Mouse (Mus musculus) midbrain, embryonic 11.5 days (tissue): ENCODE results near the gene Gsg1. TPM values are rescaled to one million over a fixed set of nuclear protein-coding genes. Genes with fewer than 3 reads are reported as not detected.
A peak's percentile ranks its signal among the peaks of the same experiment; 100 is the strongest.

Experiments
- ATAC-seq: fragments of 200-750 bp; cut with Nextera tagmentation; 2 replicates; pipeline ENCODE4 v1.8.0; 2017; ENCODE audit warnings: moderate TSS enrichment, moderate library complexity; ENCODE audit not compliant: low FRiP score
- DNase-seq: peaks from one replicate; pipeline ENCODE4 v3.0.0; 2015; ENCODE audit warnings: low spot score; ENCODE audit errors: missing footprints
- H3K27ac ChIP-seq: fragments of 300-500 bp; sonication (generic); 2 replicates; pipeline ENCODE4 v1.5.1; 2014; ENCODE audit warnings: low read depth, low read length
- H3K27me3 ChIP-seq: fragments of 300-500 bp; sonication (generic); 2 replicates; pipeline ENCODE4 v1.6.1; 2014; ENCODE audit warnings: mild to moderate bottlenecking, low read length, moderate library complexity, mixed read lengths; ENCODE audit not compliant: control insufficient read depth, insufficient read depth
- H3K36me3 ChIP-seq: fragments of 300-500 bp; sonication (generic); 2 replicates; pipeline ENCODE4 v1.6.1; 2014; ENCODE audit warnings: mild to moderate bottlenecking, low read length, moderate library complexity, mixed read lengths; ENCODE audit not compliant: control insufficient read depth, insufficient read depth
- H3K4me1 ChIP-seq: fragments of 300-500 bp; sonication (generic); 2 replicates; pipeline ENCODE4 v1.6.1; 2014; ENCODE audit warnings: low read length; ENCODE audit not compliant: control insufficient read depth, insufficient read depth
- H3K4me2 ChIP-seq: fragments of 300-500 bp; sonication (generic); 2 replicates; pipeline ENCODE4 v1.6.1; 2014; ENCODE audit warnings: mild to moderate bottlenecking, moderate library complexity
- H3K4me3 ChIP-seq: fragments of 300-500 bp; sonication (generic); 2 replicates; pipeline ENCODE4 v1.5.1; 2014; ENCODE audit warnings: low read depth, low read length
- H3K9ac ChIP-seq: fragments of 300-500 bp; sonication (generic); 2 replicates; pipeline ENCODE4 v1.6.1; 2014; ENCODE audit warnings: low read length
- H3K9me3 ChIP-seq: fragments of 300-500 bp; sonication (generic); 2 replicates; pipeline ENCODE4 v1.6.1; 2016; ENCODE audit warnings: low read length; ENCODE audit not compliant: control insufficient read depth
- WGBS: fragments of 180-500 bp; shearing (Covaris S2); extraction: QIAGEN DNeasy Blood & Tissue Kit; methylation state at CpG from one replicate; pipeline ENCODE4 v1.1.7; 2014; 5-methylcytosine and 5-hydroxymethylcytosine counted together
- polyA plus RNA-seq: library from polyadenylated mRNA; unstranded; fragments of >200 nt; fragmentation: Nextera tagmentation; extraction: Ambion mirVana; gene quantifications from 2 replicates; pipeline ENCODE4 v1.2.1, GENCODE M21; 2014

The Gsg1 gene
- polyA plus RNA-seq, 1 experiment from 2014 or later = 0.16 TPM

DNA sequence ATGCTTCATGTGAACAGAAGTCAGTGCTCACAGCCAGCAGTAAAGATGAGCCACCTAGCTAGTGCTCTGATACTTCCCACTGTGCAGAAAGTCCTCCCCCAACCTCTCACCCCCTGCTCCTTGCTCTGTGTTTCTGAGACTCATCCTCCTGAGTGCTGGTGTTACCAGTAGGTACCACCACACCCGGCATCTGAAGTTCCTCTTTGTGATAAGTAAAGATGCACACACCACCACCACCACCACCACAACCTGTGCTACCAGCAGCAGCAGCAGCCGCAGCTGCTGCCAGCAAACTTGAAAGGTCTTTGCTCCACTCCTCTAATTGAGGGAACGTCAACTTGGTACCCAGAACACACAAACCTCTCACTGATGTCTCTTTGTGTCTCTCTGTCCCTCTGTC lies 13.1 kb upstream of the Gsg1 start:
- Histone ChIP-seq H3K27me3 (no peaks in the 10 kb centered on the region), H3K9ac (no peak overlapping the region), H3K27ac (no peak overlapping the region), H3K4me3 (no peak overlapping the region), H3K4me1 (0 out of 2 replicates have a peak, but pooled peaks cover 2% of the 10 kb centered on the region), H3K4me2 (no peak overlapping the region), H3K9me3 (no peaks in the 10 kb centered on the region; the same call in 1 of the 2 replicates), H3K36me3 (no peaks in the 10 kb centered on the region)
- ATAC-seq (no peak), DNase-seq (no peak)
- 91% methylated on average over 3 of the region's 3 CpGs for WGBS

DNA sequence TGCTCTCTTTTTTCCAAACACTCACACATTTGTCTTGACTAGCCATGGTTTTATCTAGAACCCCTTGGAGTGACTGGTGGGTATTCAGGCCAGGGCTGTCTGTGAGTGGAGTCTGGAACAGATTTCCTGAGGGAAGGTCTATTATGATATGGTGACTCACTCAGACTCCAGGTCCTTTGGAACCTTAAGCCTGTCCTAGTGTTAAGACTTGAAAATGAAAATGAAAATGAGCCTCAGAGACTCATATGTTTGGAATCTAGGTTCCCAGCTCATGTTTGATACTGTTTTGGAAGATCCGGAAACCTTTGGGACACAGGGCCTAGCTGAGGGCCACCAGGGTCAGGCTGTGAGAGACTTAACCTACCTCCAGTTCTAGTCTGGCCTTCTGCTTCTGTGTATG lies 11.9 kb upstream of the Gsg1 start:
- Histone ChIP-seq H3K27ac (no peak overlapping the region), H3K27me3 (no peaks in the 10 kb centered on the region), H3K4me2 (no peak overlapping the region), H3K9me3 (no peaks in the 10 kb centered on the region; the same call in 1 of the 2 replicates), H3K4me1 (0 out of 2 replicates have a peak, but pooled peaks cover 2% of the 10 kb centered on the region), H3K4me3 (no peak overlapping the region), H3K36me3 (no peaks in the 10 kb centered on the region), H3K9ac (no peak overlapping the region)
- ATAC-seq = no peak
- DNase-seq = no peak
- 93% methylated on average over 1 of the region's 1 CpGs for WGBS

DNA sequence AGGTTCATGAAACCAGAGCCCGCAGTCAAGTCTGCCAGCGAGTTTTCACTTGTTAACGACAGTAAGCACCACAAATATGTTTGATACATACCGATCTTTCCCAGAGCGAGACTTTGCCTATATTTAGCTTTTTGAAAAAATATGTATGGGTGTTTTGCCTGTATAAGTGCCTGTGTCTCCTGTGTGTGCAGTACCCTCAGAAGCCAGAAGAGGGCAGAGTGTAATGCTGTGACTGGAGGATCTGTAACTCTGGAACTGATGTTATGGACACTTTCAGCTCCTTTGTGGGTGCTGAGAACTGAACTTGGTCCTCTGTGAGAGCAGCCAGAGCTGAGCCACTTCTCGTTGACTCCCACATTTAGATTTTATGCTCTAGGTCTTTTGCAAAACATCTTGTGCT lies 10.0 kb upstream of the Gsg1 start:
- Histone ChIP-seq H3K27ac (no peak overlapping the region), H3K4me3 (no peak overlapping the region), H3K9me3 (no peaks in the 10 kb centered on the region; the same call in 1 of the 2 replicates), H3K27me3 (no peaks in the 10 kb centered on the region), H3K4me2 (no peak overlapping the region), H3K36me3 (no peaks in the 10 kb centered on the region), H3K4me1 (no peaks in the 10 kb centered on the region), H3K9ac (no peak overlapping the region)
- 94% methylated on average over 6 of the region's 6 CpGs for WGBS
- DNase-seq (no peak), ATAC-seq (no peak)

DNA sequence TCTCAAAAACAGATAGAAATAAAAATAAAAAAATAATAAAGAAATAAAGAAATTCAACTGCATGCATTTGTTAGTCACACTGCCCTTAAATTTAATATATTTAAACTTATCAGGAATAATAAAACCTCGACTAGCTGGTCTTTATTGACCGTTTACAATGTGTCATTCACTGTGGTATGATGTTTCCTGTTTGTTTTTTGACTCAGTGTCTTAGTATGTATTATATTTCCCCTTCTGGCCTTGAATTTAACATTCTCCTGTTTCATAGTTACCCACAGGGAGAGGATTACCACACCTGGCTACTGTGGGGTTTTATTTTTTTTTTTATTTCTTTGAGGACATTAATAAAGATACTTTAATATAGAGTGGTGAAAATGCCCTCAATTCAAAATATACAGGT lies 8.4 kb upstream of the Gsg1 start:
- 79% methylated on average over 2 of the region's 2 CpGs for WGBS
- no peak overlapping the region for H3K27ac ChIP-seq
- H3K27me3 ChIP-seq = no peaks in the 10 kb centered on the region
- no peak overlapping the region for H3K4me2 ChIP-seq
- ATAC-seq (no peak), DNase-seq (no peak)
- H3K4me1 ChIP-seq = no peaks in the 10 kb centered on the region
- no peak overlapping the region for H3K9ac ChIP-seq
- H3K36me3 ChIP-seq = no peaks in the 10 kb centered on the region
- no peak overlapping the region for H3K4me3 ChIP-seq
- no peaks in the 10 kb centered on the region; the same call in 1 of the 2 replicates for H3K9me3 ChIP-seq

DNA sequence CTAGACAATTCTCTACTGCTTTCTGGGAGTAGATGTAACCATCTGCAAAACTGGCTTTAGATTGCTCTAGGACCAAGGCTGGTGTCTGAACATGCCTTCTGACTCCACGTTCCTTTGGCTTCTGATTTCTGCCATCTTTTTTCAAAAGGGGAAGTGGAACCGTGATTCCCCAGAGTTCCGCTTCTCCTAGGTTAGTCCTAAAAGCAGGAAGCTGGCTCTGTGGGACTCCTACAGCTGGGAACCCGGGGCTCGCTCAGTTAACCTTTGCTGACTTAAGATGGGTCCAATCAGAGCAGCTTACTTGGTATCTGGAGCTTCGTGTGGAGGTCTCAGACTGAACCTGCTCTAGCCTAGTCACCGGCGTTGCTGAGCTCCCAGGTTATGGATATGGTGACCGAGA lies 7.0 kb upstream of the Gsg1 start:
- 95% methylated on average over 9 of the region's 9 CpGs for WGBS
- Histone ChIP-seq H3K4me3 (no peak overlapping the region), H3K9ac (no peak overlapping the region), H3K4me1 (no peaks in the 10 kb centered on the region), H3K27ac (no peak overlapping the region), H3K36me3 (no peaks in the 10 kb centered on the region), H3K27me3 (no peaks in the 10 kb centered on the region), H3K9me3 (no peaks in the 10 kb centered on the region; the same call in 1 of the 2 replicates), H3K4me2 (no peak overlapping the region)
- DNase-seq (no peak), ATAC-seq (no peak)

DNA sequence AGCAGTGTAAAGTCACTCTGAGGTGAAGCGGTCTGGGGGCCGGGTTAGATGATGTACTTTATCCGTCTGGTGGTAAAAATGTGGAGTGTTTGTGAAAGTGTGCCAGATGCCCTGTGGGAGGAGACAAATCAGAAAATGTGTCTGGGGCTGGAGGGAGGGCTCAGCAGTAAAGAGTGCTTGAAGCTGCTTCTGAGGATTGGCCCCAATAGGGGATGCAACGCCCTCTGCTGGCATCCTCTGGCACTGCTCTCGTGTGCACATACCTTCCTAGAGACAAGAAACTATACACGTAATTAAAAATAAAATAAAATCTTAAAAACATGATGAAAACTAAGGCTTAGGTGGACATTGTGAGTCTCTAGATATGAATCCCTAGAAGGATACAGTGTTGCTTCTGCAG lies 6.3 kb upstream of the Gsg1 start:
- no peaks in the 10 kb centered on the region for H3K36me3 ChIP-seq
- no peak overlapping the region for H3K4me3 ChIP-seq
- no peak overlapping the region for H3K9ac ChIP-seq
- ATAC-seq (no peak), DNase-seq (no peak)
- H3K4me1 ChIP-seq = no peaks in the 10 kb centered on the region
- no peaks in the 10 kb centered on the region; the same call in 1 of the 2 replicates for H3K9me3 ChIP-seq
- H3K4me2 ChIP-seq = no peak overlapping the region
- no peaks in the 10 kb centered on the region for H3K27me3 ChIP-seq
- 89% methylated on average over 6 of the region's 6 CpGs for WGBS
- H3K27ac ChIP-seq = no peak overlapping the region

DNA sequence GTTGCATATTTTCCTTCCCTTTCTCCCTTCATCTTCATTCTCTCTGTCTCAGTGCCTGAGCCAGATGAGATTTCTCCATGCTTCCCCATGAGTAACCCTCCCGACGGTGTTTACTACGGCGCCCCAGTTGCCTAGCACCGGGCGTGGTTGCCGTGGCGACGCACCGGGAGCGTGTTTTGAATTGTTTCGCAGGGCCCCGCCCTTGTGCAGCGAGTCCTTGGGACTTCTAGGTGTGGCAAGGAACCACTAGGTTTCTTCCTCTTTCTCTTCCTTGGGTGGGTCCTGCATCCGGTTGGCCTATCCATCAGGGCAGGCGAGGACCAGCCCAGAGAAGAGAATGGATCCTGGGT lies 1.4 kb downstream of the Gsg1 start:
- peak; percentile 92 for ATAC-seq
- H3K4me2 ChIP-seq = peak overlapping the region; percentile 43
- no peak overlapping the region; the same call in 1 of the 2 replicates for H3K27ac ChIP-seq
- H3K36me3 ChIP-seq = no peaks in the 10 kb centered on the region
- peaks cover 14% of the 10 kb centered on the region for H3K4me1 ChIP-seq
- no peak overlapping the region for H3K4me3 ChIP-seq
- peak; percentile 97 for DNase-seq
- H3K9me3 ChIP-seq = no peaks in the 10 kb centered on the region; the same call in 1 of the 2 replicates
- 6% methylated on average over 16 of the region's 16 CpGs for WGBS
- H3K27me3 ChIP-seq = peaks cover 2% of the 10 kb centered on the region; the same call in 1 of the 2 replicates
- H3K9ac ChIP-seq = peak overlapping the region; percentile 46; the same call in 1 of the 2 replicates

DNA sequence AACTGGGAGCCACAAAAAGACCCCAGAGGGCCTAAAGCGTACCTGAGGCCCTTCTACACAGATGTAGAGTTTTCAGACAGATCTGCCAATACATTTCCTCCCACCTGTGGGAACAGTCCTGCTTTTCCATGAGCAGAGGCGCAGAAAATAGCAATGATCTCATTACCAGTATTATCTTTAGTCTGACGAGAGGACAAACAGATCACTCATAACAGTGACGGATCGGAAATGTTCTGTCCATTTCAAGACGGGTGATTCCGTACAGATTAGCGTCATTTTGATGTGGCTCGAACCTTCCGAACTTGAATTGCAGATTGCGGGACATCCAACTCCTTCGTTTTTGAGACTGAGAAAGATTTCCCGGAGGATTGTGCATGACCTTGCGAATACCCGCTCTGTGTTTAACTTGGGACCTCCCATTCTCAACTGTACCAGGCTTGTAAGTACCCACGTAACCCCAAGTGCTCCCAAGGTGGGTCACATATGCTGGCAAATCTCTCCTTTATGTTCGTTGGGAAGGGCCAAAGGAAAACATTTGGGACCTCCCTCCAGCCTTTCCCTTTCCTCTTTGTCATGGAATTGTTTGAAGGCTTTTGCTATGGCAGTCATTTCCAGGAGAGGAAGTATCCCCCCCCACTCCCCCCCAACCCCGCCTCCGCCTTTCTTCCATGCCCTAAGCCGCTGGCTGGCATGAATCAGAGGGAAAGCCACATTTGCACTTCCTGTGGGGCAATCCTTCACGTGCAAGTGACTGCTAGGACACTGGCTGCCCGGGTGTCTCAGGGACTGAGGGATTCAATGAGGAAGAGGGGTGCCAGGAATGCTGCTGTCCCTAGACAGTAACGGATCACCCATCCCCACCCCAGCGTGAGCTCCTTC lies 2.1 kb downstream of the Gsg1 start:
- WGBS = 46% methylated on average over 24 of the region's 24 CpGs
- peaks cover 14% of the 10 kb centered on the region for H3K4me1 ChIP-seq
- no peak overlapping the region for H3K4me3 ChIP-seq
- DNase-seq (peak; percentile 89), ATAC-seq (peak; percentile 71)
- H3K9ac ChIP-seq = peak overlapping the region; percentile 46; the same call in 1 of the 2 replicates
- H3K9me3 ChIP-seq = no peaks in the 10 kb centered on the region; the same call in 1 of the 2 replicates
- no peaks in the 10 kb centered on the region for H3K36me3 ChIP-seq
- peaks cover 2% of the 10 kb centered on the region; the same call in 1 of the 2 replicates for H3K27me3 ChIP-seq
- H3K4me2 ChIP-seq = peak overlapping the region; percentile 43
- no peak overlapping the region; the same call in 1 of the 2 replicates for H3K27ac ChIP-seq

DNA sequence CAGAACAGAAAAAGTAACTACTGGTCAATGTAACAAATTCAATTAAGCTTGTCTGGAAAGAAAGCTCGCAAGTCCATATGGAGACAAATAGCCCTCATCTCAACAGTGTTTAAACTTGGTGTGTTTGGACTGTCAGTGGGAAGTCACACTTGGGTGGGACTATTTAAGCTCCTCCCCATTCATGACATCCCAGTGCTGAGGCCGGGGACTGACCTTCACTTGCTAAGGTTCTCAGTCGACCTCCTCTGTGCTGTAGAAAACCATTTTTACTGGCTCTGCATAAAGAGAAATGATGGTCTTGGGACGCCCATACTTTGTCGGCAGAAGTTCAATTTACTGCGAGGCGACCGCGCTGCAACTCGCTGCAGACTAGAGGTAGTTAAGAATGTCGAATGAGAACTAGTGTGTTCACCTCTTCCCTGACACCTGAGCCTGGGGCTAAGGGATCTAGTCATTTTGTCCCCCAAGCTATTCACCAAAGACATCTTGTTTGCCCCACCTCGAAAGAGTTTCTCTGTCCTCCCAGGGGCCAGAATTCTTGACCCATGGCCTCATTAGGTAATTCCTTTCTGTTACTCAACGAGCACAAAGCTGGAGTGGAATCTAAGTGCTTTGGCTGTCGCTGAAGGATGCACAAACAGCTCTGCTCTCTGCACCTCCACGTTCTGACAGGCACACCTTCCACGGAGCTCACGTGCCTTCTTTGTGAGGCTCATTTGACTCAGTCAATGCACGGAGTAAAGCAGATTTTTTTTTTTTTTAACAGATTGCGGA lies 3.0 kb downstream of the Gsg1 start:
- Histone ChIP-seq H3K27ac (no peak overlapping the region), H3K4me1 (peaks cover 14% of the 10 kb centered on the region)
- peak; percentile 85 for DNase-seq

More for the DNA sequence above, 3.0 kb downstream of the Gsg1 start:
- ATAC-seq = no peak
- no peak overlapping the region for H3K4me2 ChIP-seq
- peaks cover 2% of the 10 kb centered on the region; the same call in 1 of the 2 replicates for H3K27me3 ChIP-seq
- H3K9me3 ChIP-seq = no peaks in the 10 kb centered on the region; the same call in 1 of the 2 replicates
- WGBS = 69% methylated on average over 19 of the region's 19 CpGs
- no peaks in the 10 kb centered on the region for H3K36me3 ChIP-seq
- no peak overlapping the region for H3K4me3 ChIP-seq
- no peak overlapping the region for H3K9ac ChIP-seq
